ENCODE assay signal across 20 mouse cellular contexts in genomic region chr14:57691316-57691715, GRCm38 (mm10). TPM values are rescaled to one million over a fixed set of nuclear protein-coding genes. Genes with fewer than 3 reads are reported as not detected.
"Had no signal": no experiment of that assay in that cellular context is flagged by ENCODE, and none has a peak within 500 bp of the region (broad histone marks: within the 10 kb centered on the region; RNA-seq: fewer than 3 reads in every experiment).

No protein-coding gene starts in this region.

- H3K27me3 ChIP-seq: limb, embryonic 12.5 days; lung, embryonic 15.5 days; midbrain, embryonic 15.5 days; neural tube, embryonic 12.5 days had no signal

- H3K4me1 ChIP-seq: limb, embryonic 12.5 days; lung, embryonic 15.5 days; midbrain, embryonic 15.5 days; neural tube, embryonic 12.5 days had no signal

- H3K9ac ChIP-seq: limb, embryonic 12.5 days; lung, embryonic 15.5 days; midbrain, embryonic 15.5 days; neural tube, embryonic 12.5 days had no signal

- H3K36me3 ChIP-seq: midbrain, embryonic 15.5 days had no signal

- ATAC-seq: midbrain, embryonic 15.5 days had no signal

- H3K4me3 ChIP-seq: limb, embryonic 12.5 days; lung, embryonic 15.5 days; midbrain, embryonic 15.5 days; neural tube, embryonic 12.5 days had no signal

- DNase-seq: kidney, adult 11 months; kidney, adult 9 months; layer of hippocampus, adult 9-11 months; layer of hippocampus, postnatal 36 days; lung, postnatal 14 days; right cerebral cortex, postnatal 4 days; spleen, adult 18-20 months; thymus, postnatal 4 days had no signal

- H3K4me2 ChIP-seq: limb, embryonic 12.5 days; lung, embryonic 15.5 days; midbrain, embryonic 15.5 days; neural tube, embryonic 12.5 days had no signal

- H3K27ac ChIP-seq: kidney, postnatal 0 days; limb, embryonic 12.5 days; lung, embryonic 15.5 days; macrophage; midbrain, embryonic 15.5 days; neural tube, embryonic 12.5 days had no signal

- H3K9me3 ChIP-seq: limb, embryonic 12.5 days; lung, embryonic 15.5 days; midbrain, embryonic 15.5 days; neural tube, embryonic 12.5 days had no signal

RNA-seq across cellular contexts. Expression of gene Gm49361, which starts 54.6 kb away (rescaled TPM):
- total RNA-seq: left cerebral cortex, postnatal 36 days; liver, adult 2 months; monocyte, adult 5-6 weeks; neutrophil, adult 5-6 weeks had no signal
- polyA plus RNA-seq: kidney, postnatal 0 days; limb, embryonic 12.5 days; liver, adult 2 months; liver, embryonic 16.5 days; lung, embryonic 15.5 days; macrophage; midbrain, embryonic 15.5 days; neural tube, embryonic 12.5 days; stomach, embryonic 14.5 days had no signal
